Mouse (Mus musculus): ENCODE results near the gene Gpr142.

DNA sequence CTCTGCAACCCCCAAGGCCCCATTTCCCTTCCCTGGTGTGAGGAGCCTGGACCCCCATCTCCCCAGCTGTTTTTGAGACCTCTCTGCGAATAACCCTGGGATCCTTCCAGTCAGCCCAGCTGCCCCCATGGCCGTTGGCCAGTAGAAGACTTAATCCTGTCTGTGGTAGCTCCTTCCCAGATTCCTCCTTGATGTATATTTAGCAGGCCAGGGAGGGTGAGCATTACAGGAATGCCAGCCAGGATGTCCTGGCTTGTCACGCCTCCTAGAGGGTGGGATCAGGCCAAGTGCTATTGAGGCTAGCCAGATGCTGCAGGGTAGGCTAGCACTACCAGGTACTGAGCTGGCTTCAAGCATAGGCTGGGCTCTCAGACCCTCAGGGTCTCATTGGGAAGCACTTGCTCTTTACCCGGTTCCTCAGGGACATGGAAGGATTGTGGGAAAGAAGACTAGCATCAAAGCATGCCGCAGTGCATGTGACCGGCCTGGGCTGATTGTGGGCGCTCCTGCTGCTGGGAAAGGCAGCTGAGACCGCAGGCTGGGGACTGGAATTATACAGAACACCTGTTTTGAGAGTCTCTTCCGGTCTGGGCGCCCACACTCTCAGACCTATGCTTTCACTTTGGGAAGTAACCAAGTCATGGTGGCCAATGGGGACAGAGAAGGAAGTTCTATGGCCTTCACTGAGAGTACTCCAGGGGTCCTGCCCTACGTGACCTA, 16.3 kb downstream of the Gpr142 start:
- no peak for TF ChIP-seq CTCF (conservative IDR thresholded peaks at IDR 0.05; ENCODE audit: insufficient read depth, insufficient read length, low read depth, low read length)
- no peak for TF ChIP-seq POLR2A (IDR thresholded peaks at IDR 0.05; ENCODE audit: low read depth, low read length)

Measured in kidney, adult 2 months (tissue).